Mouse (Mus musculus): Measurements from ENCODE around the gene Tnfsf18. TPM values are rescaled to one million over a fixed set of nuclear protein-coding genes. Genes with fewer than 3 reads are reported as not detected.

Tnfsf18 gene
- polyA plus RNA-seq, 1 experiment from 2014 or later: 0.18 TPM

DNA sequence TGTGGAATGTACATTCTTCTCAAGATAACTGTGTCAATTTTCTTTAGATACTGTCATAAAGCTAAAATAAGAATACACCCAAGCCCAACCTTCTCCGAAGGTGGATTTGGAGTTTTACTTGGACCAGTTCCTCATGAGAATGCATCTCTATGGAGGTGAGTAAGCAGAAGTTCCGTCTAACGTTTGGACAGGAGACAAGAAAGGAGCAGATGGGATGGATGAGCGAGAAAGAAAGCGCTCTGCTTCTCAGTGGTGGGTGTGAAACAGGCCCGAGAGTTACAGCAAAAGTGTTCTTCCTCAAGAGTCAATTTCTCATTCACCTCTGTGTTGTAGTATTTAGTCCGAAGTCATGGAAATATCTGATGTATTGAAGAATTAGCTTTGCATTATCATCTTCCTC, 2.7 kb upstream of the Tnfsf18 start:
- Histone ChIP-seq H3K36me3 (ENCODE audit: control insufficient read depth, insufficient read depth, low read length) (no peaks in the 10 kb centered on the region), H3K27ac (replicated peaks; ENCODE audit: low read depth, low read length) (no peak overlapping the region), H3K9me3 (ENCODE audit: control insufficient read depth, low read length) (no peaks in the 10 kb centered on the region), H3K4me3 (ENCODE audit: low read depth, low read length) (no peak overlapping the region), H3K4me2 (ENCODE audit: low read depth, low read length) (no peak overlapping the region), H3K4me1 (ENCODE audit: control insufficient read depth, insufficient read depth, low read length) (0 out of 2 replicates have a peak, but pooled peaks cover 3% of the 10 kb centered on the region), H3K9ac (ENCODE audit: low read depth, low read length) (no peak overlapping the region), H3K27me3 (replicated peaks; ENCODE audit: control insufficient read depth, insufficient read depth, low read length) (no peaks in the 10 kb centered on the region)
- no peak for DNase-seq (ENCODE audit: low spot score)
- 83% methylated on average over 7 of the region's 7 CpGs for WGBS
- ATAC-seq (ENCODE audit: low read depth): no peak

DNA sequence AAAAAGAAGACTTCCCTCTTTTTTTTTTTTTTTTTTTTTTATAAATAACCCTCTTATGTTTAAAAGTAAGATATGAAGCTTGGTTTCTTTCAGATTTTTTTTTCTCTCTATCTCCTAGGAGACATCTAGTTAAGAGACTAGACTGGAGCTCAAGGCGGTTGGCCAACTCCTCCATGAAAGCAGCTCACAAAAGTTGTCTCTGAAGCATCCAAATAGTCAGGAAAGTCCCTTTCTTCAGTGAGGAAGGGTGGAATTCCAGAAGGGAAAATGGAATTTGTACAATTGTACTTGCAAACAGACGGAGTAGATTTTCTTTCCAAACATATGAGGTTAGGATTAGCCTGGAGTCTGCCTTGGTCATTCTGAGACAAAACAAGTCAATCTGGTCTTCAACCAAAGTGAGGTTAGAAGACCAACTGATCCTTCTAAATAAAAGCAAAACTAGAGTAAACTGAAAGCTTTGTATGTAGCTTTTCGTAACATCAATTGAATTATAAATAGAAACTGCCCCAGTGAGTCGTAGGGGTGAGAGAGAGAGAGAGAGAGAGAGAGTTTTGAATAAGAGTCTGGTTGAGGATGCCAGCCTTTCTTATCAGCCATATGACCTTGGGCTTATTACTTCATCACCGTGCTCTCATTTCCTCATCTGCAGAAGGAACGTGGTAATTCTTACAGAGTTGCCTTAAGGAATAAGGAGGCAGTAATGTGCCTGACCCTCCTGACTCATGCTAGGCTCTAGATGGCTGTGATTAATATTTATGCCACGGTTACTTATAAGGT, 2.6 kb downstream of the Tnfsf18 start:
- no peak overlapping the region for H3K27ac ChIP-seq (replicated peaks; ENCODE audit: low read depth, low read length)
- H3K9me3 ChIP-seq (ENCODE audit: control insufficient read depth, low read length): no peaks in the 10 kb centered on the region
- no peak for ATAC-seq (ENCODE audit: low read depth)
- H3K4me2 ChIP-seq (ENCODE audit: low read depth, low read length): no peak overlapping the region
- H3K9ac ChIP-seq (ENCODE audit: low read depth, low read length): no peak overlapping the region
- no peak overlapping the region for H3K4me3 ChIP-seq (ENCODE audit: low read depth, low read length)
- H3K27me3 ChIP-seq (replicated peaks; ENCODE audit: control insufficient read depth, insufficient read depth, low read length): no peaks in the 10 kb centered on the region
- H3K4me1 ChIP-seq (ENCODE audit: control insufficient read depth, insufficient read depth, low read length): peaks cover 7% of the 10 kb centered on the region; the same call in 1 of the 2 replicates
- WGBS: 66% methylated on average over 7 of the region's 7 CpGs
- DNase-seq (ENCODE audit: low spot score): no peak
- no peaks in the 10 kb centered on the region for H3K36me3 ChIP-seq (ENCODE audit: control insufficient read depth, insufficient read depth, low read length)

- no peaks in the 10 kb centered on the region for H3K9me3 ChIP-seq (ENCODE audit: control insufficient read depth, low read length)
- DNase-seq (ENCODE audit: low spot score) (no peak), ATAC-seq (ENCODE audit: low read depth) (no peak)
- H3K36me3 ChIP-seq (ENCODE audit: control insufficient read depth, insufficient read depth, low read length): no peaks in the 10 kb centered on the region
- H3K27ac ChIP-seq (replicated peaks; ENCODE audit: low read depth, low read length): no peak overlapping the region
- H3K27me3 ChIP-seq (replicated peaks; ENCODE audit: control insufficient read depth, insufficient read depth, low read length): no peaks in the 10 kb centered on the region
- H3K4me2 ChIP-seq (ENCODE audit: low read depth, low read length): no peak overlapping the region
- H3K9ac ChIP-seq (ENCODE audit: low read depth, low read length): no peak overlapping the region
- H3K4me3 ChIP-seq (ENCODE audit: low read depth, low read length): no peak overlapping the region
- H3K4me1 ChIP-seq (ENCODE audit: control insufficient read depth, insufficient read depth, low read length): peaks cover 5% of the 10 kb centered on the region; the same call in 1 of the 2 replicates
- WGBS: 73% methylated on average over 6 of the region's 6 CpGs
Measured at GRCm38 (mm10) chr1:161500114-161500810, 5.8 kb downstream of the Tnfsf18 start.

GRCm38 (mm10) chr1:161500811-161501146, 6.3 kb downstream of the Tnfsf18 start:
- WGBS: 61% methylated on average over 4 of the region's 4 CpGs
- Histone ChIP-seq H3K9ac (ENCODE audit: low read depth, low read length) (no peak overlapping the region), H3K4me2 (ENCODE audit: low read depth, low read length) (no peak overlapping the region; the same call in 1 of the 2 replicates), H3K9me3 (ENCODE audit: control insufficient read depth, low read length) (no peaks in the 10 kb centered on the region), H3K4me1 (ENCODE audit: control insufficient read depth, insufficient read depth, low read length) (peaks cover 5% of the 10 kb centered on the region; the same call in 1 of the 2 replicates), H3K36me3 (ENCODE audit: control insufficient read depth, insufficient read depth, low read length) (no peaks in the 10 kb centered on the region), H3K27me3 (replicated peaks; ENCODE audit: control insufficient read depth, insufficient read depth, low read length) (no peaks in the 10 kb centered on the region), H3K27ac (replicated peaks; ENCODE audit: low read depth, low read length) (no peak overlapping the region), H3K4me3 (ENCODE audit: low read depth, low read length) (no peak overlapping the region)
- DNase-seq (ENCODE audit: low spot score) (no peak), ATAC-seq (ENCODE audit: low read depth) (no peak)

GRCm38 (mm10) chr1:161506317-161506716, 11.9 kb downstream of the Tnfsf18 start:
- H3K36me3 ChIP-seq (ENCODE audit: control insufficient read depth, insufficient read depth, low read length): no peaks in the 10 kb centered on the region

DNA sequence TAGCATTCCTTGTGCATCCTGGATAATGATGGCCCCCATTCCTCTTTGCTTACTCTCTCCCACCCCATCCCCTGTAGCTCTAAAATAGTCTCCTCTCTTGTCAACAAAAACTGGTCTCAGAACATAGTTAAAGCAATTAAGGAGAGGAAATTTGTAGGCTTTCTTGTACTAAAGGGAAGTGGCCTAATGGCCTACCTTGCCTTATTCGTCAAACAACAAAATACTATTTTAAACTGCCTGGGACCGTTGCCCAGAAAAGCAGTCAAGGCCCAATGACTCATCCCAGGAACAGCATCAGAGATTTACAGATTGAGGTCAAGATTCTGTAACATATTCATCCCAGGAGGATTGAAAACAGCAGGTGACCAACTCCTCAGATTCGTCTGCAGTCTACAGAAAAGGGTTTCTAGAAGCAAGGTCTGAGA, 13.2 kb downstream of the Tnfsf18 start:
- ATAC-seq (ENCODE audit: low read depth) (no peak), DNase-seq (ENCODE audit: low spot score) (peak; percentile 77)
- H3K4me2 ChIP-seq (ENCODE audit: low read depth, low read length): no peak overlapping the region
- no peaks in the 10 kb centered on the region for H3K4me1 ChIP-seq (ENCODE audit: control insufficient read depth, insufficient read depth, low read length)
- H3K9me3 ChIP-seq (ENCODE audit: control insufficient read depth, low read length): no peaks in the 10 kb centered on the region
- no peaks in the 10 kb centered on the region for H3K36me3 ChIP-seq (ENCODE audit: control insufficient read depth, insufficient read depth, low read length)
- peak overlapping the region; percentile 18; the same call in 1 of the 2 replicates for H3K27ac ChIP-seq (replicated peaks; ENCODE audit: low read depth, low read length)
- no peak overlapping the region for H3K9ac ChIP-seq (ENCODE audit: low read depth, low read length)
- H3K4me3 ChIP-seq (ENCODE audit: low read depth, low read length): no peak overlapping the region
- H3K27me3 ChIP-seq (replicated peaks; ENCODE audit: control insufficient read depth, insufficient read depth, low read length): no peaks in the 10 kb centered on the region
- 45% methylated on average over 3 of the region's 3 CpGs for WGBS

More at GRCm38 (mm10) chr1:161506317-161506716, 11.9 kb downstream of the Tnfsf18 start:
- H3K27ac ChIP-seq (replicated peaks; ENCODE audit: low read depth, low read length): no peak overlapping the region
- no peaks in the 10 kb centered on the region for H3K27me3 ChIP-seq (replicated peaks; ENCODE audit: control insufficient read depth, insufficient read depth, low read length)
- H3K9ac ChIP-seq (ENCODE audit: low read depth, low read length): no peak overlapping the region
- DNase-seq (ENCODE audit: low spot score) (no peak), ATAC-seq (ENCODE audit: low read depth) (no peak)
- H3K4me1 ChIP-seq (ENCODE audit: control insufficient read depth, insufficient read depth, low read length): no peaks in the 10 kb centered on the region
- H3K4me2 ChIP-seq (ENCODE audit: low read depth, low read length): no peak overlapping the region
- H3K9me3 ChIP-seq (ENCODE audit: control insufficient read depth, low read length): no peaks in the 10 kb centered on the region
- H3K4me3 ChIP-seq (ENCODE audit: low read depth, low read length): no peak overlapping the region
- 89% methylated on average over 4 of the region's 4 CpGs for WGBS

- 78% methylated on average over 3 of the region's 3 CpGs for WGBS
- no peak overlapping the region for H3K4me2 ChIP-seq (ENCODE audit: low read depth, low read length)
- H3K27me3 ChIP-seq (replicated peaks; ENCODE audit: control insufficient read depth, insufficient read depth, low read length): no peaks in the 10 kb centered on the region
- ATAC-seq (ENCODE audit: low read depth): no peak
- no peak overlapping the region for H3K9ac ChIP-seq (ENCODE audit: low read depth, low read length)
- no peaks in the 10 kb centered on the region for H3K36me3 ChIP-seq (ENCODE audit: control insufficient read depth, insufficient read depth, low read length)
- no peak for DNase-seq (ENCODE audit: low spot score)
- H3K9me3 ChIP-seq (ENCODE audit: control insufficient read depth, low read length): no peaks in the 10 kb centered on the region
- no peak overlapping the region for H3K4me3 ChIP-seq (ENCODE audit: low read depth, low read length)
- H3K27ac ChIP-seq (replicated peaks; ENCODE audit: low read depth, low read length): no peak overlapping the region
- no peaks in the 10 kb centered on the region for H3K4me1 ChIP-seq (ENCODE audit: control insufficient read depth, insufficient read depth, low read length)
Measured at GRCm38 (mm10) chr1:161517355-161517754, 22.9 kb downstream of the Tnfsf18 start.

DNA sequence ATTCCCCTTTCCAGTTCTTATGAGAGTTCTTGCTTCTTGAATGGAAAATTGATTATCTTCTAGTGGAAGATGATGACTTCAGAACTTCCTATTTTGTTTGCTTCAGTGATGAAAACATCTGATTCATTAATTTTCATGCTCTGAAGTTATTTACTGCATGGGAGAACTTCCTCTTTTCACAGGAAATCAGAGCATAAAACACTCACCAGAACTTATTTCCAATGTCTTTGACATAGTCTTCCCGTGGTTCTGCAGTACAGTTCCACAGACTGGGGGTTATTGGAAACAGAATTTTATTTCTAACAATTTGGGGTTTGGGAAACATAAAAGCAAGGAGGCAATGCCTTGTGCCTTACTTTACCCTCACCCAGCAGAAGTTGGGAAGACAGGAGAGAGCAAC, 25.8 kb downstream of the Tnfsf18 start:
- H3K9ac ChIP-seq (ENCODE audit: low read depth, low read length): no peak overlapping the region
- ATAC-seq (ENCODE audit: low read depth): no peak
- H3K27ac ChIP-seq (replicated peaks; ENCODE audit: low read depth, low read length): no peak overlapping the region
- H3K9me3 ChIP-seq (ENCODE audit: control insufficient read depth, low read length): no peaks in the 10 kb centered on the region
- 87% methylated on average over 1 of the region's 1 CpGs for WGBS
- H3K36me3 ChIP-seq (ENCODE audit: control insufficient read depth, insufficient read depth, low read length): no peaks in the 10 kb centered on the region
- no peaks in the 10 kb centered on the region for H3K27me3 ChIP-seq (replicated peaks; ENCODE audit: control insufficient read depth, insufficient read depth, low read length)
- H3K4me3 ChIP-seq (ENCODE audit: low read depth, low read length): no peak overlapping the region
- no peaks in the 10 kb centered on the region for H3K4me1 ChIP-seq (ENCODE audit: control insufficient read depth, insufficient read depth, low read length)
- H3K4me2 ChIP-seq (ENCODE audit: low read depth, low read length): no peak overlapping the region
- no peak for DNase-seq (ENCODE audit: low spot score)

All from embryonic facial prominence, embryonic 14.5 days (tissue).